Mouse (Mus musculus): Measurements from ENCODE around the gene Zeb2.

GRCm38 (mm10) chr2:44957329-44957797, 159.8 kb downstream of the Zeb2 start:
- no peak for TF ChIP-seq GATA1 (IDR thresholded peaks at IDR 0.05; ENCODE audit: borderline replicate concordance, low read length)
- no peak for TF ChIP-seq FLI1 (IDR thresholded peaks at IDR 0.05; ENCODE audit: low read length)
